Comparison of ENCODE assay signal across 23 mouse cellular contexts in genomic region chr6:96798746-96799145, GRCm38 (mm10).
"Had no signal": no experiment of that assay in that cellular context is flagged by ENCODE, and none has a peak within 500 bp of the region (broad histone marks: within the 10 kb centered on the region; RNA-seq: fewer than 3 reads in every experiment).

No protein-coding gene starts in this region.

- H3K4me3 ChIP-seq: heart, embryonic 10.5 days; heart, embryonic 12.5 days; hindbrain, embryonic 10.5 days; hindbrain, embryonic 12.5 days; intestine, embryonic 15.5 days; kidney, embryonic 15.5 days; limb, embryonic 10.5 days; limb, embryonic 12.5 days; liver, embryonic 13.5 days; liver, embryonic 15.5 days had no signal

- H3K27ac ChIP-seq: heart, embryonic 10.5 days; hindbrain, embryonic 10.5 days; hindbrain, embryonic 12.5 days; hindbrain, embryonic 14.5 days; intestine, embryonic 15.5 days; kidney, embryonic 15.5 days; kidney, postnatal 0 days; limb, embryonic 10.5 days; limb, embryonic 12.5 days; liver, embryonic 13.5 days; liver, embryonic 15.5 days had no signal

- H3K9ac ChIP-seq: heart, embryonic 12.5 days; hindbrain, embryonic 12.5 days; hindbrain, embryonic 14.5 days; intestine, embryonic 15.5 days; kidney, embryonic 15.5 days; limb, embryonic 12.5 days; liver, embryonic 13.5 days; liver, embryonic 15.5 days had no signal

- DNase-seq: gastrocnemius, postnatal 14 days; gastrocnemius, postnatal 36 days; heart, postnatal 10 days; heart, postnatal 4 days; kidney, adult 18-20 months; kidney, adult 9 months; kidney, postnatal 14 days; kidney, postnatal 36 days; layer of hippocampus, adult 9-11 months; layer of hippocampus, postnatal 36 days; liver; liver, embryonic 13.5 days had no signal

- H3K27me3 ChIP-seq: heart, embryonic 12.5 days; hindbrain, embryonic 12.5 days; intestine, embryonic 15.5 days; kidney, embryonic 15.5 days; limb, embryonic 12.5 days; liver, embryonic 13.5 days; liver, embryonic 15.5 days had no signal

- H3K4me1 ChIP-seq: heart, embryonic 10.5 days; heart, embryonic 12.5 days; hindbrain, embryonic 10.5 days; hindbrain, embryonic 12.5 days; intestine, embryonic 15.5 days; kidney, embryonic 15.5 days; limb, embryonic 10.5 days; limb, embryonic 12.5 days; liver, embryonic 13.5 days; liver, embryonic 15.5 days had no signal

- H3K36me3 ChIP-seq: heart, embryonic 10.5 days; heart, embryonic 12.5 days; hindbrain, embryonic 10.5 days; hindbrain, embryonic 12.5 days; intestine, embryonic 15.5 days; kidney, embryonic 15.5 days; limb, embryonic 10.5 days; limb, embryonic 12.5 days; liver, embryonic 13.5 days; liver, embryonic 15.5 days had no signal
